Mouse (Mus musculus) MN1 (cell line): ENCODE measurements around the gene Ppfibp1.

Experiments used
- DNase-seq: peaks from one replicate; pipeline ENCODE4 v3.0.0-alpha.2; 2016; ENCODE audit warnings: low spot score

Ppfibp1 gene

DNA sequence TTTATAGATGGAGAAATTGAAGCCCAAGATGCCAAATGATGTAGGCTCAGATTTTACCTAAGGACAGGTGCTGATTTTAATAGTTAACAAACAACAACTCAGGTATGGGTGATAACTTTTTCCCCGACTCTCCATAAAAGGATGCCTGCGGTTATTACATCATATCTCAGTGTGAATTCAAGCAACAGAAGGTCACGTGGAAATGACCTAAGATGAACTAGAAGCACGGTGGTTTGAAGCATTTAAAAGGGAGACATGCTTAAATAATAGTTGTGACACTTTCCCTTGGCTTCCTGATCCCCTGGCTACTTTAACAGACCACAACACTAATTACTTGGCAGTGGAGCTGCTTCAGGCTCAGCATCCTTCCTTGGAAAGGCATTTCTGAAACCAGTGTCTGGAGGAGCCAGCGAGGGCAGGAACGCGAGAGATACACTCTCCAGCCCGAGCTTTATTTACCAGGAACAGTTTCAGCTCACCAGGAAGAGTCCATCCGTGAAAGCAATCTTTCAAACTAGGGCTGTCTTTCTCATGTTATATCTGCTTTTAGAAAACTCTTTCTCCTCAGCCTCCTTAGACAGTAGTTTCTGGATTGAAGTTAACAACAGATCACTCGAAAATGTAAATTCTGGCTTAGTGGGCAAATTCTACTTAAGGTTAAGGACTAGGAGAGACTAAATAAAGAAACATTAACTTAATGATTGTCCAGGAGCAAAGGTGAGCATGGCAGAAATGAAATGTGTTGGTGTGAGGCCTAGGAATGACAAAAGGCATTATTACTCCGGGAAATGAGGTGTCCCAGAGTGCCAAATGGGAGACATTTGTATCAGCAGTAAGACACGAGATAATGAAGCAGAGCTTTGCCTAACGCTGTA, 6.2 kb upstream of the Ppfibp1 start:
- DNase-seq, result no peak

DNA sequence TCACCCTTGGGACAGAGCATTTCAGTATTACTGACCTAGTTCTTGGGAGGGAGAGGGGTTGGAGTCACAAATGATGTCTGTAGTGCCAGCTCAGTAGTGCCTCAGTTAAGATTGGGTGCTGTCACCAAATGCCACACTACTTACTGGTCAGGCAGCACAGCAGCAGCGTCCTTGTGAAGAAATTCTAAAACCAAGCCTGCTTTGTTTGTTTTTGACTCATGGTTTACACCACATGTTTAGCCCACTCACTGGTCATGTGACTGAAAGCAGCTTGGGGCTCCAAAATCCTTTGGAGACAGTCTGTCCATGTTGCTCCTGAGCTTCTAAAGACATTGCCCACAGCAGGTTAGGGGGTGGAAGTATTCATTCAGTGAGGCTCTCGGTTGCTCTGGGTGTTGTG, 4.9 kb upstream of the Ppfibp1 start:
- no peak for DNase-seq

DNA sequence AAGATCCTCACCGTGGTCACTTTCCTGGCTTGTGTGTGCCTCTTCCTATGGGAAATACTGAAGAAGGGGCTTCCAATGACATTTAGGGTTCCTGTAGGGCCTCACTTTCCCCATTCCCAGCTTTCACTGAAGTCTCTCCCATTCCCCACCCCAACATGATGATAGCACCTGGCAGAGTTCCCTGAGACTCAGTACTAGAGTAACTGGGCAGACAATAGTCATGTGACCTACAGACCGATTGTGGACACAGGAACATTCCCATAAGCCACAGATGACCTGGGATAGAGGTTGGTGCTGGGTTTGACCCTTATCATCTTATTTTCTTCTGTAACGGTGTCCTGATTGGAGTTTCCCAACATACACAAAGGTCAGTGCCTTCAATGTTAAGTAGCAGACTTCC, 4.1 kb upstream of the Ppfibp1 start:
- no peak for DNase-seq

DNA sequence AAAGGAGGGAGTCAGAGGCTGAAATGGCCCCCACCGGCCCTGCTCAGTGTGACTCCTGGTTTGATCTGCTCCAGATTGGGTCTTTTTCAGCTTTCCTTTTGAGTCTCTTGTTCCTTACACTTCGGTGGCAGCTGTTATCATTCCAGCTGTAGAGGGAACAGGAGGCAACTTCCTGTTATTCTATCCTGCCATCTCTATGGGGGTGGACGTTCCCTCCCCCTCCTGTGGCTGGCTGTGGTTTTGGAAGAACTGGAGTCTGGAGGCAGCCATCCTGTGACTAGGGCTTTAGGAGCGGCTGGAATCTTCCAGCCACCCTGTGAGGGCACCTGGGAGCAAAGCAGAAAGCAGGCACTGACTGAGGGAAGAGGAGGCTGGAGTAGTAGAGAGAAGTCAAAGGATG, 3.4 kb upstream of the Ppfibp1 start:
- peak; percentile 36 for DNase-seq

DNA sequence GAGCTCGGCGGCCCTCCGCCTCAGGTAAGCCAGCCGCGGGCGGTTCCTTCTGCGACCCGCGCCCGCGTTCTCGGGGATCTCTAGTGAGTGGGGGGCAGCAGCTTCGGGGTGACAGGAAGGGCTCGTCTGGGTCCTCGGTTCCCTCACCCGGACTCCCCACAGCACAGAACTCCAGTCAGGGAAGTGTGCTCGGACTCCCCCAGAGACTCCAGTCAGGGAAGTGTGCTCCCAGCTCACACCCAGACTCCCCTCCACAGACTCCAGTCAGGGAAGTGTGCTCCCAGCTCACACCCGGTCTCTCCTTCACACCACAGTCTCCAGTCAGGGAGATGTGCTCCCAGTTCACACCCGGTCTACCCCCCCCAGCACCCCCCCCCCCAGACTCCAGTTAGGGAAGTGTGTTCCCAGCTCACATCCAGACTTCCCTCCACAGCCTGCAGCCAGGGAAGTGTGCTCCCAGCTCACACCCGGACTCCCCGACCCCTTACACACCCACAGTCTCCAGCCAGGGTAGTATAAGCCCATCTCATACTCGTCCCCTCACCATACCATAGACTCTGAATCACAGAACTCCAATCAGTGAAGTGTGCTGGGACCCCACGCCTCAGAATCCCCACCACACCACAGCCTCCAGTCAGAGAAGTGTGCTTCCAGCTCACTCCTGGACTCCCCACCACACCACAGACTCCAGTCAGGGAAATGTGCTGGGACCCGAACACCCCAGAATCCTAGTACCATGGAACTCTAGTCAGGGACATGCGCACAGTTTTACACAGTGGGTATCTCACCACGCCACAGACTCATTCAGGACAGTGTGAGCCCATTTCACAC, 588 bp downstream of the Ppfibp1 start:
- no peak for DNase-seq

DNA sequence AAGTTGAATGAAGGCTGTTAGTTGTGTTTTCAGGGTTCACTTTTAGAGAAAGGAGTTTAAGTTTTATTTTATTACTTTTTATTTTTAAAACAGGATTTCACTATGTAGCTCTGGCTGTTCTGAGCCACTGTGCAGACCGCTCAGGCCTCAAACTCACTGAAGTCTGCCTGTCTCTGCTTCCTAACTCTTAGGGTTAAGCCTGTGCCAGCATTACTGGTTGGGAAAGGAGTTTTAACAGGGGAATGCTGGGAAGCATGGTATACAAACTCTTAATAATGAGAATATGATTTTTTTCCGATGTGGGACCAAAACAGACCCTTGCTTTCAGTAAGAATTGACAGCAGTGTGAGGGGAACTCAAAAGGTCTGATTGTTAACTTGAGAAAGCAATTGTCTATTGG, 1.9 kb downstream of the Ppfibp1 start:
- DNase-seq, result no peak

DNA sequence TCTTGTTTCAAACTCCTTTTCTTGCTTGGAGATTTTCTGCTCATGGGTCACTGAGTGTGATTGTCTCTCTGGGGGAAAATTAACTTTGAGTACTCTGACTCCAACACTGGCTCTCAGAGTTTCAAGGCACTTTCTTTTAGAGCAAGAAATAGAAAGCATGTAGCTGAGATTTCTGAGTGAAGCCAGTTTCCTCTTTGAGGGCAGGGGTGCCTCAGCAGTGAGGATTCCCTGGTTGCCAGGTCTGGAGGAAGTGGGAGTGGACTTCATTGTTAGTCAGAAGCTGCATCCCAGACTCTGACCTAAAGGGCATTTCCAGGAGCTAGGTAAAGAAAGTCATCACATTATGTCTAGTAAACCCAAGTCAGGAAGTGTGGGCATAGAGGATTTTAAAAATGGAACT, 2.3 kb downstream of the Ppfibp1 start:
- DNase-seq, result no peak

DNA sequence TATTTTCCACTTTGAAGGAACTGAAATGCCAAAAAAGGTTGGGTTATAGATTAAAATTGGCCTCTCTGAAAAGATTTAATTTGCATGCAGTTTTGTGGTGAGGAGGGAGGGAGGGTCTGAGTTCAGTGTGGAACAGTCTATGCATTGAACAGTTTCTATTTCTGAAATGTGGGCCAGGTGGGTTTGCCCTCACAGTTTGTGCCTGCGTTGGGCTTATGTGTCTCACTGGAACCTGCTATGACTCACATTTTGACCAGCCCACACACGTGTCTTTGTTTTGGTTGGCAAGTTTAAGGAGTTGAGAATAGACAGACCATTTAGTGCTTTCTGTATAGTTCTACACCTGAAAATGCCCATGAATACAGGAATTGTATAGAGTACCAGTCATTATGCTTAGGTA, 5.6 kb downstream of the Ppfibp1 start:
- no peak for DNase-seq

DNA sequence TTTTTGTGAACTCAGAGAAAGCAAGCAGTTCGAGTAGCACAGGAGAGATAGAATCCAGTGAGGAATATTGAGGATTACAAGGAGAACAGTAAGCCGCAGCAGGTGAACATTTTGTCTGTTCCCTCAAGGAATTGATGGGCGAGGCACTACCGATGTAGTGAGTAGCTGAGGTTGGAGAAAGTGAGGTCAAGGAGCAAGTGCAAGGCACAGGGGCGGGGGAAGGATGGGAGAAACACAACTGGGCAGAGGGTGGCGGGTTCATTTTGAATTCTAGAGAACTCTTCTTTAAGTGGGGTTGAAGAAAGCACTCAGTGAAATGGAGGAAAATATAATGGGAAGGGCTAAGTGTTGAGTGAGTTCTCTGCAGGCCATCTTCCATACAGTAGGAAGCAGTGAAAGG, 10.4 kb downstream of the Ppfibp1 start:
- no peak for DNase-seq

DNA sequence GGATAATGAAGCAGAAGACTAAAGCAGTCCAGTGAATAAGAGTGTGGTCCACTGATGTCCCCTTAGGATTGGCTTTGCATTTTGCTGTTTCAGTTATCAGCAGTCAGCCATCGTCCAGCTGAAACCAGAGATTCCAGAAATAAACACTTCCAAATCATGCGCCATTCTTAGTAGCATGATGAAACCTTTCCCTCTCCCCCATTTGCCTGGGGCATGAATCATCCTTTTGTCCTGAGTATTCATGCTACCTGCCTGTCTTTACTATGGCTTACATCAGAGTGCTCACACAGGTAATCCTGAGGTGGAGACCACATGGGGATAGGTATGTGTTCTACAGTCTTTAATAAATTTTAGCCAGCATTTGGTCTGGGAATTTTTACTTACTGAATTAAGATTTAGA, 11.4 kb downstream of the Ppfibp1 start:
- no peak for DNase-seq

DNA sequence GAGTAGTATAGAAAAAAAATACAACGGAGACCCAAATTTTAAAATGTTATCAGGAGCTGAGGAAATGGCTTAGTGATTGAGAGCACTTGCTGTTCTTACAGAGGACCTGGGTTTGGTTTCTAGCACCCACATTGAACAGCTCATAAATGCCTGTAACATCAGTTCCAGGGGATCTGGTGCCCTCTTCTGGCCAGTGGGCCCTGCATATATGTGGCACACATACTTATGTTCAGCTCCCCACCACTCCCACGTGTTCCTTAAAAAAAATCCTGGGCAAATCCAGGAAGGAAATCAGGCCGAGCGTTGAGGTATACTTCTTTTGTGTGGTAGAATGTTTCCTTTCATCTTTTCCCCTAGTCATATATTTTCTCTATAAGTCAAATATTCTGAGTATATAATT, 13.6 kb downstream of the Ppfibp1 start:
- DNase-seq, result no peak

DNA sequence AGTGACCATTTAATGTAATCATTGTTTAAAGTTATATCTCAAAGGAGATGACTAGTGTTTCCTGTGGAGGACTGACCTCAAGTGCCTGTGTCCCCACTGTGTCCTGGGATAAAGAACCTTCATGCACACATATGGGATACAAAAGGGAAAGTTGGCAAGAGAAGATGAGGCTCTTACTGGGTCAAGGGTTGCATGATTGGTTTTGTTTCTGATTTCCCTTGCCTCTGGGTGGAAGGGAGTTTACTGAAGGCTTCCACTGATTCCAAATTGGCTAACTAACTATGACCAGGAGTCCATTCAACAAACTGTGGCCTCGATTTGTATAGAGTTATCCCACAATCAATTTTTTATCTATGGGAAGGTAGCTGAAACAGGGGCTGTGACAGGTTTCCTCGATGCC, 15.3 kb downstream of the Ppfibp1 start:
- DNase-seq, result no peak

DNA sequence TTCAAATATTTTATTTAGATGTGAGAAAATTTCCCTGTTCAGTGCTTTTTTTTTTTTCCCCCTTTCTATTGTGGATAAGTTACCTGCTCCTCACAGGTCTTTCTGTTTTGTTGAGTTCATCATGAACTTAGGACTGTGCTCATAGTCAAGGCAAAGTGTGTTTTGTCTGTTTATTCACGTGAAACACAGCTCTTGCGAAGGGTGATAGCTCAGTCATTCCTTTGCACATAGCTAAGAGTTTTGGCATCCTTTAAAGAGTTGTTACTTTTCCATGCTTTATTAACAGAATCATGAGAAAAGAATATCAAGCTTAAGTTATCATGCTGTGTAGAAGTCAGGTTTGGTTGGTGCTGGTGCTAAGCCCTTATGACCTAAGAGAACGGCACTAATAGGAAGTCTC, 16.4 kb downstream of the Ppfibp1 start:
- DNase-seq, result no peak

DNA sequence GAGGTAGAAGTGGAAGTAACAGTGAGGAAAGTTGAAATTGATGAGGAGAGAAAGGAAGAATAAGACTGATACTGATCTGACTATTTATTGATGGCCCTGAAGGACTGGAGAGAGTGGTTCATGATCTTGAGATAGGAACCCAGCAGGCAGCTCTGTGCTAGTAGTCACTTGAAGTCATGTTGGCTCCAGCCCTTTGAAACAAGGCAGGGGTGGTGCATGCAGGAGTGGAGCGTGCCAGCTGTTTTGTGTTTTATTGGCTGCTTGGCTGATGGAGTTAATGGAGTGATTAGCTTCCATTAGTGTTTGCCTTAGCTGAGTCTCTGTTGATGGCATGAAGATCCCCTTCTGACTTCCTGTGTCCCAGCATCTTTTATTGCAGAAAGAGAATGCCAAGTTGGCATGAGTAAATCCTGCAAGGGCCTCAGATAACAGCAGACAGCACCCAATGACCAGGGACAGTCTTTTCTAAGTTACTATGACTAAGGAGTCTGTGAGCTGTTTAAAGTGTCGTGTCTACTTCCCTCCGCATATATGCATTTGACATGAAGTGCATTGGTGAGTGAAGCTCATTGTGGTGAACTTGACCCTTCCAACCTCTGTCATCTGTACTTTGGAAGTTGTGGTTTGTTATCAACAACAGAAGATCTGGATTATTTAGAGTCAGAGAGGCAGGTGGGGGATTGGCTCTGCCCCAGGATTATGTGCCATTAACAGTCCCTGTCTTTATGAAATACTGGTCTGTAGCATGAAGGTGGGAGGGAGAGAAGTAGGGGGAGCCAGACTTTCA, 17.9 kb downstream of the Ppfibp1 start:
- DNase-seq, result peak; percentile 13

DNA sequence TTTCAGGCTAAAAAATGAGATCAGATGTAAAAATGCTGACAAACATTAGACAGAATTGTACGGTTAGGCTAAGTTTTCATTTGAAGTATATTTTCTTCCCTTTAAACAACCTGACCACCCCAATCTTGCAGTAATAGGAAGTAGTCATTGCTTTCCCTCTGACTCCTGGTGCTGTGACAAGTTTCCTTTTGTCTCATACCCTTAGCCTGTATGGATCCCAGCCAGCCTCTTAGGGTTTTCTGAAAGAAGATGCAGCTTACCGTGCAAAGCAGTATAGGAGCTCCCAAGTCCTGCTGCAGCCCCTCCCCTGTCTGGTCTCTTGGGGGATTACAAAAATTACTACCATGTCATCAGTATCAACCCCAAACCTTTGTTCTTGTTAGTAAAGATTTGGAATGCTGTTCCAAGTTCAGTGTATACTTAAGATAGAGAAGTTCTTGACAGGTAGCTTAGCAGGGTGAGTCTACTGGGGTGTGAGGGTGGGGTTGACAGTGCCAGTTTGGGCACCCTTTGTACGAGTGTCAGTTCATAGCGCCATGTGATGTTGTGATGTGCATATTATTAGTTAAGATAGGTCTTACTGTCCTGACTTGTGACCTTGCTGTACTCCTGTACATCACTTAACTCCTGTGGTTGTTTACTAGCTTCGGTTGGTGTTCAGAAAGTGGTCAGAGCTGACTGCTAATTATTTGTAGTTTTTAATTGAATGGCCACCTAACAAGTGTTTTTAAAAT, 18.9 kb downstream of the Ppfibp1 start:
- no peak for DNase-seq

DNA sequence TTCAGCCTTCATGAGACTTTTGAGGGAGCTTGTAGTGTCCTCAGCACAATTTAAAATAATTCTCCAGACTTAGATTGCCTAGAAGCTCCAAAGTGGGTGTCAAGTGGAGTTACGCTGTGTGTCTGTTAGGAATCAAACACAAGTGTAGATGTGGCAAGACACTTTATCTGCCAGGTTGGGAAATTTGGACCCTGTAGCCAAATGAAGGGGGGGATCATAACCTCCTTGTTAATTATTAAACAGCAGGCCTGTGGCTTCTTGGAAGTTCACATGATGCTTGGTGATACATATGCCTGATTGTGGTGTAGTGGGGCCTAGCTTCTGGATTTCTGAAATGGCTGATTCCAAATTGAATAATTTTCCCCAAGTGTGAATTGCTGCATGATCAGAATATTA, 19.5 kb downstream of the Ppfibp1 start:
- DNase-seq, result no peak

DNA sequence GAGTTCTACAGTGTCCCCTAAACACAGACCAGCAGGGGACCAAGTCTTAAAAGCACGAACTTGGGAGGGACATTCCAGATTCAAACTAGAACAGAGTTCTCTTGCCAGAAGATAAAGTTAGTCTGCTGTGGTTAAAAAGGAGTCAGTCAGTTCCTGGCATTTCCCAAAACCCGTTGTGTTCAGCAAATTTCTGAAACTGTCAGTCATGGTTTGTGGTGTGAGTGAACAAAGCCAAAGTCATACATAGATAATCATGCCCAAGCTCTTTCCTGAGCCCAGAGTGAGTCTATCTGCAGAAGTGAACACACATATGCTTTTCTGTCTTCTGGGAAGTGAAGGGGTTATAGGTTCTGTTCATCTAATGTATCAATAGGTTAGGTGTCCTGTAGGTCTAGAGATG, 20.5 kb downstream of the Ppfibp1 start:
- no peak for DNase-seq

DNA sequence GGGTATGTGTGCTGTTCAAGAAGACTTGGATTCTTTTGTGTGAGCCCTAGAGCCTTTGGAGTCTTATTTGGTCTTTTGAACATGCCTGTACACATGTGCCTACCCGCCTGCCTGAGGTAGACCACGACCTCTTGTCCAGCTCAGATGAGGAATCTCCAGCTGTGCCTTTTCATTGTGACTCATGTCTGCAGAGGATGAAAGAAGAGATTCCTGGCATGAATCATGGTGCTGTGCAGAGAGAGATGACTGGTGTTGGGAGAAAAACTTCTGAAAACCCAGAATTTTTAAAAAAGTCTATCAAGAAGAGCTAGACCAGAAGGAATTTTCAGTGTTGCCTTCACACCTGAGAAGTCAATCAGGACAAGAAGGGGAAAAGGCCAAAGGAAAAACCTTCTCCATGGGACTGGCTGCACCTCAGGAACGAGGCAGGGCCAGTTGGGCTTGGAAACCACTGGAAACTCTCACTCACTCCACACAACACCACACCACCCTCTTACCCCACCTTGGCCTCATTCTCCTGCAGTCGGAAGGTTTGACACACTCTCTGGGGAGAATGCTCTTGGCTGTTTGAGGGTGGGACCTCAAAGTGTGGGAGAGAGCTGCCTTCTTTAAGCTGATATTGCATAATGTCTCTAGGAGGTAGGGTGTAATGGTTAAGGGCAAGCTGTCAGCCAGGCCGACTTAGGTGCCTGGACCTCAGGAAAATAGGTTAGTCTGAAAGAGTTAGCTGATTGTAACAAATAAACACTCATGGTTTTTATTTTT, 21.6 kb downstream of the Ppfibp1 start:
- DNase-seq, result peak; percentile 20

DNA sequence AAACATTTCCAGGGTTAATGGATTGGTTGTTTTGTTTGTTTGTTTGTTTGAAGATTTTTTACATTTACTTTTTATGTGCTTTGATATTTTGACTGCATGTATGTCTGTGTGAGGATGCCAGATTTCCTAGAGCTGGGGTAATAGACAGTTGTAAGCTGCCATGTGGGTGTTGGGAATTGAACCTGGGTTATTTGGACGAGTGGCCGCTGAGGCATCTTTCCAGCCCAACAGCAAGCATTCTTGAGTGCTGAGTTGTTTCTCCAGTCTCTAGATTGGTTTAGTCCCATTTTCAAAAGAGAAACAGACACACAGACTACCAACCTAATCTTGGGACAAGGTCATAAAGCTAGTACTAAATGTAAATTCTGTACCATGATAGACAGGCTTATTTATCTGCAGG, 22.5 kb downstream of the Ppfibp1 start:
- no peak for DNase-seq

DNA sequence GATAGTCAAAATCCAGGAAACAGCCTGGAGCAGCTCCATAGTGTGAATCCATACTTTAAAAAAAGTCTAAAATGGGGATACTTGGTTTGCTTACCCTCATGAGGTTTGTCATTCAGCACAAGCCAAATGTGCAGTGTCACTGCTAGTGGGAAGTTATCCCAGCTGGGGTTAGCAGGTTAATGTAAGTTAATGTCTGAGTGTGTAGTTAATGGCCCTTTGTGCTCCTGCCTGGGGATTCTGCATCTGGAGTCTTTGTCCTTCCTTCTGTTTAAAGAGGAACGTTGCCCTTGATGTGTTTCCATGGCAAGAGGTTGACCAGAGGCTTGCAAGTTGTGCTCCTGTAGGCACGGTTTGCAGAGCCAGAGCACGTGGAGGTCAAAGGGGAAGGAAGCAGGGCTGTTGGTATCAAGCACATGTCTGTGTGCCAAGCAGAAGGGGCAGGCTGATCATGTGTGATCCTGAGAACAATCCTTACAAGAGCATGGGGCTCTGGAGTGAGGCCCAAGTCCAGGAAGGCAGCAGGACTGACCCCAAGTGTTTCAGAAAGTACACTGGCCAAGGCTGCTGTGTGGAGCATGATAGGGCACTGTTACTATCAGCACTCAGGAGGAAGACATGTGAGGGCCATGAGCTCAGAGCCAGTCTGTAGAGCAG, 24.7 kb downstream of the Ppfibp1 start:
- DNase-seq, result no peak
